20 mouse cellular contexts compared by ENCODE assay signal in genomic region chr8:98628151-98628550, GRCm38 (mm10).
"Had no signal": no experiment of that assay in that cellular context is flagged by ENCODE, and none has a peak within 500 bp of the region (broad histone marks: within the 10 kb centered on the region; RNA-seq: fewer than 3 reads in every experiment).

No protein-coding gene starts in this region.

- H3K27ac ChIP-seq: kidney, postnatal 0 days; limb, embryonic 10.5 days; limb, embryonic 13.5 days; liver, embryonic 12.5 days; liver, embryonic 15.5 days; lung, embryonic 15.5 days; neural tube, embryonic 12.5 days; neural tube, embryonic 15.5 days had no signal

- DNase-seq: kidney, adult 2 months; kidney, postnatal 25 days; liver; lung, adult 18-20 months; lung, postnatal 10 days; lung, postnatal 4 days; midbrain, embryonic 14.5 days; right cerebral cortex, adult 18-20 months; thymus, adult 2 months; thymus, postnatal 14 days; thymus, postnatal 4 days had no signal

- ATAC-seq: intestine, postnatal 0 days; liver, embryonic 12.5 days had no signal

- H3K4me3 ChIP-seq: limb, embryonic 10.5 days; limb, embryonic 13.5 days; liver, embryonic 12.5 days; liver, embryonic 15.5 days; lung, embryonic 15.5 days; neural tube, embryonic 12.5 days; neural tube, embryonic 15.5 days had no signal
